ENCODE assay signal across 8 mouse cellular contexts in the genomic region with DNA sequence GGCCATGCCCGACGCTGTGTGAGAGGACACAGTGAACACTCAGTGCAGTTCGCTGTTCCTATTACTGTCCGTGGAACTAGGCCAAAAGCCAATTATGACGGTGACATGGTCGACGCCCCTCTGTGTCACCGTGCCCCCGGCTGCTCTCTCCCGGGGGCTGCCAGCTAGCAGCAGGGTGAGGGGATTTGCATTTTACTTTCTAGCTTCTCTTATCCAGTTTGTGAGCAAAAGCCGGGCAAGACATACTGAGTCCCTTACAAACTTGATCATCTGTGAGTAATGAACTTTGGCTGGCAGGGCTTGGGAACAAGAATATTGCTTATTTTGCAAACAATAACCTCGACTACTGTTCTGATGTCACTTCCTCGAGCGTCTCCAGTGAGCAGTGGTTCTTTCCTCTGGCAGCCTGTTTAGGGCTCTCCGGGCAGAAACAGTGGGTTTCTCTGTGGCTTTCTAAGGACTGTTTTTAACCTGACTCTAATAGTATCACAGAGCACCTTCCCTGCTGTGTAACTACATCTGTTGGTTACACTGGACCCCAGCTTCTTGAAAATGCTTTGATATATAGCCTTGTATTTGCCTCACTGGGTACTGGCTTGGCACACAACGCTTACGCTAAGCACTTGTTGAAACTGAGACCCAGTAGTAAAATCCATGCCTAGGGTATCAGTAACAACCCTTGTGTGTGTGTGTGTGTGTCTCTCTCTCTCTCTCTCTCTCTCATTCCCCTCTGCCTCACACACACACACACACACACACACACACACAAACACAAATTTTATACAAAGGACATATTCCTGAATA.
DNase-seq lines count a peak whose midpoint lies in the region; ATAC-seq and TF ChIP-seq lines count a peak whose summit lies in the region.

No protein-coding gene starts in this region.

- no peaks in the 10 kb centered on the region for H3K27me3 ChIP-seq in forebrain, postnatal 0 days (ENCODE audit: insufficient read depth, low read length)
- no peaks in the 10 kb centered on the region for H3K27me3 ChIP-seq in neural tube, embryonic 14.5 days (ENCODE audit: control insufficient read depth, insufficient read depth, low read length)
- H3K27me3 ChIP-seq in liver, embryonic 12.5 days (replicated peaks), result no peaks in the 10 kb centered on the region

- H3K4me2 ChIP-seq in forebrain, postnatal 0 days (ENCODE audit: low read depth), result no peak overlapping the region; the same call in 1 of the 2 replicates
- peak overlapping the region; percentile 20 for H3K4me2 ChIP-seq in neural tube, embryonic 14.5 days (ENCODE audit: low read depth, low read length)
- no peak overlapping the region for H3K4me2 ChIP-seq in liver, embryonic 12.5 days

- peak; percentile 23 for DNase-seq in kidney, adult 18-20 months
- no peak for DNase-seq in kidney, adult 11 months
- DNase-seq in forebrain, postnatal 0 days, result peak; percentile 56
- DNase-seq in kidney, postnatal 10 days, result peak; percentile 40
- DNase-seq in left cerebral cortex, postnatal 25 days (ENCODE audit: low spot score in 2 of 2), result no peak
- no peak for DNase-seq in left cerebral cortex, postnatal 14 days (ENCODE audit: low spot score in 2 of 2)

- H3K36me3 ChIP-seq in forebrain, postnatal 0 days (ENCODE audit: insufficient read depth), result no peaks in the 10 kb centered on the region
- H3K36me3 ChIP-seq in neural tube, embryonic 14.5 days (ENCODE audit: control insufficient read depth, insufficient read depth, low read length), result no peaks in the 10 kb centered on the region
- no peaks in the 10 kb centered on the region for H3K36me3 ChIP-seq in liver, embryonic 12.5 days

- TF ChIP-seq CTCF in forebrain, postnatal 0 days (IDR thresholded peaks at IDR 0.05; ENCODE audit: low read depth), result no peak

- no peak overlapping the region for H3K9ac ChIP-seq in forebrain, postnatal 0 days
- no peak overlapping the region for H3K9ac ChIP-seq in neural tube, embryonic 14.5 days (replicated peaks; ENCODE audit: low read depth, low read length)
- H3K9ac ChIP-seq in liver, embryonic 12.5 days, result no peak overlapping the region

- intact Hi-C loops in left cerebral cortex, postnatal 25 days (cut with DNase I), result no loop called here
- intact Hi-C loops in left cerebral cortex, postnatal 14 days (cut with DNase I), result loop anchor here (5.0 kb wide), 1 partner anchor 114 kb away; a partner anchor contains a TSS

- no peaks in the 10 kb centered on the region for H3K9me3 ChIP-seq in forebrain, postnatal 0 days (ENCODE audit: low read length)
- no peaks in the 10 kb centered on the region for H3K9me3 ChIP-seq in neural tube, embryonic 14.5 days (ENCODE audit: control insufficient read depth, low read length)
- H3K9me3 ChIP-seq in liver, embryonic 12.5 days (replicated peaks), result no peaks in the 10 kb centered on the region

- peaks cover 26% of the 10 kb centered on the region for H3K4me1 ChIP-seq in forebrain, postnatal 0 days (ENCODE audit: insufficient read depth)
- peaks cover 11% of the 10 kb centered on the region; the same call in 1 of the 2 replicates for H3K4me1 ChIP-seq in neural tube, embryonic 14.5 days (ENCODE audit: control insufficient read depth, insufficient read depth, low read length)
- no peaks in the 10 kb centered on the region for H3K4me1 ChIP-seq in liver, embryonic 12.5 days

- WGBS in forebrain, postnatal 0 days, result 21% methylated on average over 17 of the region's 17 CpGs
- WGBS in neural tube, embryonic 14.5 days, result 39% methylated on average over 17 of the region's 17 CpGs
- WGBS in liver, embryonic 12.5 days (ENCODE audit: insufficient replicate concordance), result 56% methylated on average over 17 of the region's 17 CpGs

- no peak overlapping the region for H3K4me3 ChIP-seq in forebrain, postnatal 0 days (ENCODE audit: low read depth, low read length)
- H3K4me3 ChIP-seq in neural tube, embryonic 14.5 days (ENCODE audit: low read depth, low read length), result no peak overlapping the region
- H3K4me3 ChIP-seq in liver, embryonic 12.5 days, result no peak overlapping the region

- ATAC-seq in forebrain, postnatal 0 days, result peak; percentile 32
- ATAC-seq in neural tube, embryonic 14.5 days (ENCODE audit: low read depth), result peak; percentile 53; the same call in 1 of the 2 replicates
- no peak for ATAC-seq in liver, embryonic 12.5 days

- H3K27ac ChIP-seq in forebrain, postnatal 0 days (ENCODE audit: low read depth, low read length), result 0 out of 2 replicates have a peak overlapping the region, but pooled peaks have one; percentile 29
- peak overlapping the region; percentile 64 for H3K27ac ChIP-seq in neural tube, embryonic 14.5 days (ENCODE audit: low read depth, low read length)
- H3K27ac ChIP-seq in liver, embryonic 12.5 days, result no peak overlapping the region

Comparison
In these comparisons a context has a peak if more than half of its experiments do, and no peak if none do; other contexts are left out.
1. DNase-seq: peak in kidney, adult 18-20 months (single experiment), forebrain, postnatal 0 days (single experiment) and kidney, postnatal 10 days (single experiment); none in kidney, adult 11 months (single experiment), left cerebral cortex, postnatal 25 days (0 of 2) and left cerebral cortex, postnatal 14 days (0 of 2).